Mouse (Mus musculus): Measurements from ENCODE around the gene Synj2bp.
A peak's percentile ranks its signal among the peaks of the same experiment; 100 is the strongest.
"Not testable (repeated sequence)": the region's sequence is repeated elsewhere in the genome, so short reads cannot be mapped to it uniquely, and the experiment has no call there.

Gene Synj2bp

DNA sequence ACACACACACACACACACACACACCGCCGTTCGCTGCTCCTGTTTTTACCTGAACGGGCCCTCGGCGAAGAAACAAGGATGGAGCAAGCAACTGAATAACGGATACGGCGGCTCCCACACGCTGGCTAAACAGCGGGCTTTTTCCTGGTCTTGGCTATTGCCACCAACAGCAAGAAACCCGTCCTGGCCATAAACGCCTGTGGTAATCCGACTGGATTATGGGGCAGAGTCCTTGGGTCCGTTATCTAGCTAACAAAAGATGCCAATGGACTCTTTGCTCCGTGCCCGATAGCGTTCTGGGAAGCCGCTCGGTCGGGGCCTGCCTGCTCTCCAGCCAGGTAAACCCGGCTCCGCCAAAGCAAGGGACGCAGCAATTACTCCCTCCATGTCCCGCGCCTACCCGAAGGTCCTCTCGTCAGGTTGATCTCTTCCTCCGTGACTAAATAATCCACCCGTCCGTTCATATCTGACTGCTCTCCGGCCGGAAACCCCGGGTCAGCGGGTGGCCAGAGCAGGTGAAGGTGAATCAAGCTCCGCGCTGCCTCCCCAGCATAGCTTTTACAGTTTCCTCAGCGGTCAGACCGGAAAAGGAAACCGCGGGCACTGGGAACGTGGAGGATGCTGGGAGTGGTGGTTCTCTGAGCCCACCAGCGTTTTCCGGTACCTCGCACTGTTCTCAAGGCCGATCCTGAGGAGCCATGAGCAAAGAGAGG lies at the start of gene Synj2bp, which contains the start of gene Gm20498:
Gene Synj2bp, minus strand, starts transcription at position 596 of the 713 bp plus-strand sequence.
Gene Gm20498, minus strand, starts transcription at position 590 of the 713 bp plus-strand sequence.
- peak; percentile 86 for DNase-seq (ENCODE audit: extremely low spot score)

DNA sequence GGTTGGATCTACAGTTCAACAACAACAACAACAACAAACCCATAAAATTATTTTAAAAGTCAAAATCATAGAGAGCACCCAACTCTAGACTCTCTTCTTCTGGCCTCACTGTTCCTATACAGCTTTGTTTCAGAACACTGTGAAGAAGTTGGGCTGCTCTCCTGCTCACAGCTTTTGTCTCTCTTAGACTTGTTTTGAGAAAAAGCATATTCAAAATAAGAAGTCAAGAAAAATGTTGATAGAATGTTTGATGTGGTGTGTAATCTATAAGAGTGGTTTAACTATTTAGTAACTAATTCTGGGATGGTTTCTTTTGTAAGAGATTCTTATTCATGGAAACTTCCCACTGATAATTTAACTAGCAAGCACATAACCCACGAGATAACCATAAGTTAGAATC lies 35.7 kb upstream of the Synj2bp start, which contains the start of gene Adam21:
Gene Adam21, minus strand, starts transcription at position 101 of the 400 bp plus-strand sequence.
- DNase-seq (ENCODE audit: extremely low spot score): no peak

DNA sequence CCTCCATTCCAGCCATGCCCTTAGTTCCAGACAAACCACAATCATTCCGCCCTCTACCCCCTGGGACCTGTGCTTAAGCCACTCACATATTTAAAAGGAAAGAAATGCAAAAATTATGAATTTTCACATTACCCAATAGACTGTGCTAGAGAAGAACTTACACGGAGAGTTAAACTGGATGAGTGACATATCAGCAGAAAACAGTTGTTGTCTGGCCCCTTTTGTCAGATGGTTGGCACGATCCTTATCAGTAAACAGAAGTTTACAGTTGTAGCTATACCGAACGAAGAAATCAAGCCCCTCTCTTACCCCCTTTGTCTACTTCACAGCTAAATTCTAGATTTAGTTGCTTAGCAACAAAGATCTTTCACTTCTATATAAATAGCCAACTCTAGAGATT lies 35.2 kb upstream of the Synj2bp start:
- DNase-seq (ENCODE audit: extremely low spot score): no peak

GRCm38 (mm10) chr12:81564173-81564572 lies 31.5 kb upstream of the Synj2bp start:
- no peak for DNase-seq (ENCODE audit: extremely low spot score)

- DNase-seq (ENCODE audit: extremely low spot score): no peak
These were observed 16.6 kb upstream of the Synj2bp start for GRCm38 (mm10) chr12:81549286-81549685.

DNA sequence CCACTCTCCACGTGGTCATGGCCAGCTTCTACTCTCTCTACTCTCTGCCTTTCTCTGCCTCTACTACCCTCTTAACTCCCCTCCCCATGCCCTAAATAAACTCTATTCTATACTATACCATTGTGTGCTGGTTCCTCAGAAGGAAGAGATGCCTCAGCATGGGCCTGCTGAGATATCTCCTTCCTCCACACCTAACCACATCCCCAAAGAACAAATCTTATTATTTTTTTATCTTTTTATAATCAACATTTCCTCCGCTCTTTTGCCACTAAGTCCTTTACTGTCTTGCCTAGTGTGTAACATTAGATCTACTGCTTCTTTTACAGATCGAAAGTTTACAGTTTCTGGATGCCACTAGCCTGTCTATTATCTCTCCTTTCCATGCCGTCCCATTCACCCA lies 14.5 kb upstream of the Synj2bp start:
- no peak for DNase-seq (ENCODE audit: extremely low spot score)

GRCm38 (mm10) chr12:81533029-81533419 lies 313 bp upstream of the Synj2bp start:
- DNase-seq (ENCODE audit: extremely low spot score): no peak

DNA sequence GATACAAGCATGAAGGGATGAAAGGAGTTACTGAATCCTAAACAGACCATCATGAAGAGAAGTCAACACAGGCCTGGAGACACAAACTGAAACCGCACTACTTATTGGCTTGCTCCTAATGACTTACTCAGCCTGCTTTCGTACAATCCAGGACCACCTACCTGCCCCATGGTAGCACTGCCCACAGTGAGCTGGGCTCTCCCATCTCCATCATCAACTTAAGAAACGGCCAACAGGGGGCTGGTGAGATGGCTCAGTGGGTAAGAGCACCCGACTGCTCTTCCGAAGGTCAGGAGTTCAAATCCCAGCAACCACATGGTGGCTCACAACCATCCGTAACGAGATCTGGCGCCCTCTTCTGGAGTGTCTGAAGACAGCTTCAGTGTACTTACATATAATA lies 2.1 kb downstream of the Synj2bp start:
- DNase-seq (ENCODE audit: extremely low spot score): peak; percentile 2

DNA sequence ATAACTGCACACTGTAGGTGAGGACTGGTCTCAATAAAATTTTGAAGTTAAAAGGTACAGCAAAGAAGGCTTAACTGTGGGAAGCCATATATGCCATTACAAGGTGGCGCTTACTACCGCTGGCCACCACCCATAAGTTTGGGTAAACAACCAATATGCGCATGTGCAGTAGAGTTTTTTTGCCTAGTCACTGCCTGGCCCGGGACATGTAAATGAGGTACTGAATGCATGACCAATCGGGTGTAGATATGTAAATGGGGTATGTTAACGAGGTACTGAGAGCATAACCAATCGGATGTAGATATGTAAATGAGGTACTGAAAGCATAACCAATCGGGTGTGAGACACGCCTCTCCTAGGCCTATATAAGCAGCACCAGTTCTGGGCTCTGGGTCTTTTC lies 35.8 kb downstream of the Synj2bp start:
- not testable (repeated sequence) for DNase-seq (ENCODE audit: extremely low spot score)

DNA sequence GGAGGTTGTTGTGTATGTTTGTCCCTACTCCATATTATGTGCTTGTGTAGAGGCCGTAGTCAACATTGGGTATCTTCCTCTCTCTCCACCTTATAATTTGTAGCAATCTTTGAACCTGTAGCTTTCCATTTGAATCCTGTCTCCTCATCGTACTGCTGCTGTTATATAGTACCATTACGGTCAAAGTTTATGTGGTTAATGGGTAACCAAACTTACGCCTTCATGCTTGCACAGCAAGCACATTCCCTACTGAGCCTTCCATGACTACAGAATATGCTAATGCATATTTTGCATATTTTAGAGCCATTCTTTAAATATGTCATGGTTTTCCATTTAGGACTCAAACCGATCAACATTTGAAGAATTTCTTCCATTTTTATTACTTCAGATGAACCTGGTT lies 42.2 kb downstream of the Synj2bp start:
- DNase-seq (ENCODE audit: extremely low spot score): no peak

DNA sequence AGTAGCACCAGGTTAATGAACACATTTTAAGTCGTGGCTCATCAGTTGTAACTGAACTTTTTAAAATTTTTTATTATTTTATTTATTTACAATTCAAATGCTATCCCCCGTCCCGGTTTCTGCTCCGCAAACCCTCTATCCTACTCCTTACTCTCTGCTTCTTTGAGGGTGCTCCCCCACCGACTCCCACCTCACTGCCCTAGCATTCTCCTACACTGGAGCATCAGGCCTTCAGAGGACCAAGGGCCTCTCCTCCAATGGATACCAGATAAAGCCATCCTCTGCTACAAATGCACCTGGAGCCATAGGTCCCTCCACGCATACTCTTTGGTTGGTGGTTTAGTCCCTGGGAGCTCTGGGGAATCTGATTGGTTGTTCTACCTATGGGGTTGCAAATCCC lies 47.4 kb downstream of the Synj2bp start:
- no peak for DNase-seq (ENCODE audit: extremely low spot score)

DNA sequence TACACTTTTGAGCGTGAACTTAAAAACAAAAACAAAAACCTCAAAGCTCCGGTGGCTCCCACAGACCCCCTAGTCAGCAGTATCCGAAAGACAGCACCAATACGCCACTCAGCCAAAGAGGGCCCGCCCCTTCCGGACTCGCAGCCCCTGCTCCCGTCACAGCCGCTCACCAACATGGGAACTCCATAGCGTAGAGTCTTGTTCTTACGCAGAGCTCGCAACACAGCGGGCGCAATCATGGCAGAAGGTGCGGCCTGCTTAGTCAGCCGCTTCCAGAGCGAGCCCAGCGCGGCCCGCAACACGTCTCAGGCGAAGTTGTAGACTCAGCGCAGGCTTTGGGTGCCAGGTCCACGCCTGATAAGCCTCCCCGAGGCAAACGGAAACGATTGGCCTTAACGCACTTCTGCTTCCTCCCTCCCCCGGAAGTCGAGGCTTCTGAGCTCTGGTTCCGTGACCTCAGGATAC lies 48.0 kb downstream of the Synj2bp start, which contains the start of gene Cox16:
Gene Cox16, minus strand, starts transcription at position 401 of the 465 bp plus-strand sequence.
- DNase-seq (ENCODE audit: extremely low spot score): peak; percentile 93

DNA sequence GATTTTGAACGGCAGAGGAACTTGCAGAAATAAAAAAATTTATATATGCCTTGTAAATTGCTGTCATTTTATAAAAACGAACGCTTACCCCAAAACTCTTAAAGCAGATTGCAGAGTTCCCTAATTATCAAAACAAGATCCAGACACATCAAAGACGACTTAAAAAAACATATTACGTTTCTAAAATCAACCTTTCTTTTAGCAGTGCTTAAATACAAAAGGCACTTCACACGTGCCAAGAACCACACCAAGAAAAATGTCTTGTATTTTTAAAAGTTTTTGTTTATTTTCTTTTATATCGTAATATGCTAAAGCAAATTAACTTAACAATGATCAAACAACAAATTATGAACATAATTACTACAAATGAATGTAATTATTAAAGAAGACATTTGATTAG lies 48.5 kb downstream of the Synj2bp start:
- no peak for DNase-seq (ENCODE audit: extremely low spot score)

DNA sequence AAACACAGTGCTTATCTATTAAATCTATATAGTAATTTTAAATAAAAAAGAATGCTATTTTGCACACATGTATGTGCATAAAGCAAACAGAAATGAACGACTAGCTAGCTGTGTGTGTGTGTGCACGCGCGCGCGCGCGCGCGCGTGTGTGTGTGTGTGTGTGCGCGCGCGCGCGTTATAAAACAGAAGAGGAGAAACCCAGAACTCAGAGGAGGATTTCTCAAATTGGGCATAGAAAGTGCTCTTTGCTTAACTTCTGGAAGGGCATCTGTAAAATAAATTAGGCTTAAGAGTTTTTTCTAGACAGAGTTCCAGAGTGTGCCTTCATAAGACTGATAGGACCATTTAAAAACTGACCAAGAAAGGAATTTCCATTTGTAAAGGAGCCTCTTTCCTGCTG lies 49.1 kb downstream of the Synj2bp start:
- DNase-seq (ENCODE audit: extremely low spot score): peak; percentile 55

DNA sequence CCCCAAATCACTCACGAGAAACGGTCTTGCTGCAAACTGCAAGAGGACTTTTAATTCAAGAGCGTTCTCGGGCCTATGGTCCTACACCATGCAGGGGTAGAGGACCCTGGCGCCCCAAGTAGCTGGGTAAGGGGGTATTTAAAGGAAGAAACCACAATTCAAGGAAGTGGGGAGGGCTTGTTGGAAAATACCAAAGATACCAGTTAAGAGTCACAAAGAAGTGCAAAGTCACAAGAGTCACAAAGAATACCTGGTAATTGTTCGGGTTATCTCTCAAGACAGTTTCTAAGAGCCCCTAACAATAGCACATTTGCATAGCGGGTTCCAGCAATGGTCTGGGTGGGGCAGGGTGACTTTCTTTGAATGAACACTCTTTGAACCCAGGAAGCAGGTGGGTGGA lies 73.7 kb downstream of the Synj2bp start:
- DNase-seq (ENCODE audit: extremely low spot score): not testable (repeated sequence)

Measured in embryo, embryonic 9.5 days (tissue).